Mouse (Mus musculus) liver, embryonic 14.5 days (tissue): ENCODE measurements around the gene Plppr1. TPM values are rescaled to one million over a fixed set of nuclear protein-coding genes. Genes with fewer than 3 reads are reported as not detected.
"Not testable (repeated sequence)": the region's sequence is repeated elsewhere in the genome, so short reads cannot be mapped to it uniquely, and the experiment has no call there.

Experiments
- ATAC-seq: fragments of 200-750 bp; cut with Nextera tagmentation; 2 replicates; pipeline ENCODE4 v1.8.0; 2017; ENCODE audit warnings: moderate number of reproducible peaks, mild to moderate bottlenecking, moderate library complexity; ENCODE audit not compliant: insufficient read depth
- DNase-seq, 3 experiments: peaks; one replicate each; pipeline ENCODE4 v3.0.0-alpha.2; 2012 to 2013; ENCODE audit warnings: low read depth in 3 of 3, low spot score in 3 of 3
- H3K27ac ChIP-seq: fragments of 300-500 bp; sonication (generic); 2 replicates; pipeline ENCODE4 v1.5.1; 2014; ENCODE audit warnings: moderate library complexity, mild to moderate bottlenecking, control low read depth, inconsistent platforms
- H3K27me3 ChIP-seq: fragments of 300-500 bp; sonication (generic); 2 replicates; pipeline ENCODE4 v1.6.1; 2014; ENCODE audit warnings: mild to moderate bottlenecking, low read length, moderate library complexity; ENCODE audit not compliant: control insufficient read depth, insufficient read depth
- H3K36me3 ChIP-seq: fragments of 300-500 bp; sonication (generic); replicated peaks from 2 replicates; pipeline ENCODE4 v1.6.1; 2014; ENCODE audit warnings: low read depth; ENCODE audit not compliant: control insufficient read depth, insufficient read depth
- H3K4me1 ChIP-seq, 2 experiments: fragments of 200-500 bp in 1 of 2; fragments of 300-500 bp in 1 of 2; sonication (generic) in 1 of 2; replicated peaks; 2 replicates each; pipeline ENCODE4 v1.6.1; 2012 to 2014; ENCODE audit warnings: antibody characterized with exemption in 1 of 2, inconsistent platforms in 1 of 2, low read length in 1 of 2; ENCODE audit not compliant: control insufficient read depth in 2 of 2, insufficient read depth in 2 of 2
- H3K4me2 ChIP-seq: fragments of 300-500 bp; sonication (generic); 2 replicates; pipeline ENCODE4 v1.6.1; 2014; ENCODE audit warnings: low read depth, mild to moderate bottlenecking, control low read depth, moderate library complexity
- H3K4me3 ChIP-seq, 2 experiments: fragments of 200-500 bp in 1 of 2; fragments of 300-500 bp in 1 of 2; sonication (generic) in 1 of 2; 2 replicates each; pipeline ENCODE4 v1.5.1; 2012 to 2014; ENCODE audit warnings: low read depth in 2 of 2, low read length in 2 of 2, mild to moderate bottlenecking in 2 of 2, control low read depth in 1 of 2, inconsistent platforms in 1 of 2, moderate library complexity in 1 of 2; ENCODE audit not compliant: insufficient read depth in 1 of 2
- H3K9ac ChIP-seq: fragments of 300-500 bp; sonication (generic); replicated peaks from 2 replicates; pipeline ENCODE4 v1.6.1; 2014; ENCODE audit warnings: mild to moderate bottlenecking, control low read depth, moderate library complexity
- H3K9me3 ChIP-seq: fragments of 300-500 bp; sonication (generic); 2 replicates; pipeline ENCODE4 v1.6.1; 2016; ENCODE audit warnings: low read length, mixed read lengths; ENCODE audit not compliant: control insufficient read depth
- CTCF ChIP-seq: IDR thresholded peaks from 2 replicates; pipeline ENCODE4 v1.5.1; 2016; ENCODE audit warnings: antibody characterized with exemption, low read depth, control low read depth
- EP300 ChIP-seq: IDR thresholded peaks from 2 replicates; pipeline ENCODE4 v1.6.1; 2016; ENCODE audit warnings: antibody characterized with exemption, low read depth
- whole genome bisulfite sequencing: fragments of 180-500 bp; shearing (Covaris S2); extraction: QIAGEN DNeasy Blood & Tissue Kit; methylation state at CpG from one replicate; pipeline ENCODE4 v1.1.7; 2014; ENCODE audit not compliant: insufficient replicate concordance; 5-methylcytosine and 5-hydroxymethylcytosine counted together
- polyA plus RNA-seq, 2 experiments: library from polyadenylated mRNA; depleted of rRNA in 1 of 2; stranded (reverse) in 1 of 2; unstranded in 1 of 2; fragments of >200 nt; fragmentation: Nextera tagmentation in 1 of 2; extraction: Ambion mirVana in 1 of 2; gene quantifications; 2 replicates each; pipeline versions ENCODE4 v1.2.1 to v1.2.3; 2012 to 2014

Gene Plppr1
- polyA plus RNA-seq, 2 experiments = 0.11 to 0.34 TPM

GRCm38 (mm10) chr4:49321903-49322635, 263.0 kb downstream of the Plppr1 start:
- peak in 2 of 3 experiments; percentile 5 to 9 for DNase-seq
- Histone ChIP-seq H3K4me2 (no peak overlapping the region), H3K36me3 (no peaks in the 10 kb centered on the region), H3K4me3 (no peak overlapping the region), H3K27ac (no peak overlapping the region), H3K27me3 (no peaks in the 10 kb centered on the region), H3K9me3 (no peaks in the 10 kb centered on the region), H3K4me1 (no peaks in the 10 kb centered on the region), H3K9ac (no peak overlapping the region)
- peak; percentile 66 for TF ChIP-seq CTCF
- no peak for TF ChIP-seq EP300
- no peak for ATAC-seq
- 44% methylated on average over 6 of the region's 6 CpGs for WGBS

GRCm38 (mm10) chr4:49337949-49338348, 278.9 kb downstream of the Plppr1 start:
- H3K36me3 ChIP-seq = not testable (repeated sequence)
- WGBS = 54% methylated on average over 3 of the region's 4 CpGs

GRCm38 (mm10) chr4:49340091-49340490, 281.0 kb downstream of the Plppr1 start:
- H3K9me3 ChIP-seq, H3K4me1 ChIP-seq, H3K27ac ChIP-seq, H3K4me2 ChIP-seq, DNase-seq, ATAC-seq, H3K27me3 ChIP-seq, H3K4me3 ChIP-seq, H3K36me3 ChIP-seq, H3K9ac ChIP-seq: not testable (repeated sequence)
- 39% methylated on average over 3 of the region's 3 CpGs for WGBS

More at GRCm38 (mm10) chr4:49337949-49338348, 278.9 kb downstream of the Plppr1 start:
- not testable (repeated sequence) for H3K27me3 ChIP-seq, ATAC-seq, H3K9ac ChIP-seq, H3K4me3 ChIP-seq, H3K4me1 ChIP-seq, H3K27ac ChIP-seq, DNase-seq, H3K9me3 ChIP-seq, H3K4me2 ChIP-seq

- WGBS = 50% methylated on average over 1 of the region's 1 CpGs
- not testable (repeated sequence) for H3K4me2 ChIP-seq, H3K9ac ChIP-seq, ATAC-seq, H3K4me3 ChIP-seq, H3K4me1 ChIP-seq, H3K27ac ChIP-seq, H3K27me3 ChIP-seq, DNase-seq, H3K9me3 ChIP-seq, H3K36me3 ChIP-seq
Observed at GRCm38 (mm10) chr4:49348001-49348400, 288.9 kb downstream of the Plppr1 start.

- no peak for TF ChIP-seq EP300
- TF ChIP-seq CTCF = no peak
- Histone ChIP-seq H3K27ac (no peak overlapping the region), H3K4me2 (no peak overlapping the region), H3K4me3 (no peak overlapping the region), H3K4me1 (no peaks in the 10 kb centered on the region), H3K9ac (no peak overlapping the region), H3K9me3 (no peaks in the 10 kb centered on the region), H3K27me3 (no peaks in the 10 kb centered on the region), H3K36me3 (no peaks in the 10 kb centered on the region)
- WGBS = 58% methylated on average over 2 of the region's 2 CpGs
- no peak for ATAC-seq
- no peak for DNase-seq
Observed at GRCm38 (mm10) chr4:49348677-49349076, 289.6 kb downstream of the Plppr1 start.
